ENCODE assay signal across 8 mouse cellular contexts in genomic region chr19:46356701-46357138, GRCm38 (mm10). TPM values are rescaled to one million over a fixed set of nuclear protein-coding genes. Genes with fewer than 3 reads are reported as not detected.
DNase-seq lines count a peak whose midpoint lies in the region; ATAC-seq and TF ChIP-seq lines count a peak whose summit lies in the region.

No protein-coding gene starts in this region.

- peak overlapping the region; percentile 88 for H3K9ac ChIP-seq in ES-Bruce4 (ENCODE audit: low read depth, poor library complexity, severe bottlenecking)
- H3K9ac ChIP-seq in forebrain, embryonic 13.5 days = peak overlapping the region; percentile 70
- peak overlapping the region; percentile 66 for H3K9ac ChIP-seq in liver, postnatal 0 days (replicated peaks)
- H3K9ac ChIP-seq in neural tube, embryonic 14.5 days (replicated peaks; ENCODE audit: low read depth, low read length) = peak overlapping the region; percentile 63

- no peaks in the 10 kb centered on the region for H3K9me3 ChIP-seq in ES-Bruce4 (replicated peaks; ENCODE audit: control insufficient read depth, insufficient read depth, low read length, poor library complexity, severe bottlenecking)
- no peaks in the 10 kb centered on the region for H3K9me3 ChIP-seq in forebrain, embryonic 13.5 days (replicated peaks)
- H3K9me3 ChIP-seq in liver, postnatal 0 days (ENCODE audit: low read length) = no peaks in the 10 kb centered on the region
- H3K9me3 ChIP-seq in neural tube, embryonic 14.5 days (ENCODE audit: control insufficient read depth, low read length) = no peaks in the 10 kb centered on the region

- H3K4me1 ChIP-seq in ES-Bruce4 (ENCODE audit: control insufficient read depth, insufficient read depth, low read length) = no peaks in the 10 kb centered on the region
- H3K4me1 ChIP-seq in forebrain, embryonic 13.5 days = peaks cover 10% of the 10 kb centered on the region; the same call in 1 of the 2 replicates
- peaks cover 21% of the 10 kb centered on the region for H3K4me1 ChIP-seq in liver, postnatal 0 days (ENCODE audit: insufficient read depth)
- H3K4me1 ChIP-seq in neural tube, embryonic 14.5 days (ENCODE audit: control insufficient read depth, insufficient read depth, low read length) = no peaks in the 10 kb centered on the region; the same call in 1 of the 2 replicates
- no peaks in the 10 kb centered on the region; the same call in 1 of the 2 replicates for H3K4me1 ChIP-seq in testis, adult 2 months (ENCODE audit: control insufficient read depth, insufficient read depth, low read length)

- no peaks in the 10 kb centered on the region; the same call in 1 of the 2 replicates for H3K36me3 ChIP-seq in ES-Bruce4 (ENCODE audit: control insufficient read depth, insufficient read depth, low read length, poor library complexity, severe bottlenecking)
- H3K36me3 ChIP-seq in forebrain, embryonic 13.5 days (ENCODE audit: poor library complexity, severe bottlenecking) = no peaks in the 10 kb centered on the region
- no peaks in the 10 kb centered on the region for H3K36me3 ChIP-seq in liver, postnatal 0 days (replicated peaks; ENCODE audit: insufficient read depth, low read length)
- no peaks in the 10 kb centered on the region for H3K36me3 ChIP-seq in neural tube, embryonic 14.5 days (ENCODE audit: control insufficient read depth, insufficient read depth, low read length)
- no peaks in the 10 kb centered on the region for H3K36me3 ChIP-seq in testis, adult 2 months (ENCODE audit: control insufficient read depth, insufficient read depth, low read length)

- ATAC-seq in cerebellum, adult (ENCODE audit: insufficient number of reproducible peaks, low FRiP score, low TSS enrichment) = peak; percentile 91
- peak; percentile 95 for ATAC-seq in forebrain, embryonic 13.5 days
- ATAC-seq in liver, postnatal 0 days = peak; percentile 95
- ATAC-seq in neural tube, embryonic 14.5 days (ENCODE audit: low read depth) = peak; percentile 93

- intact Hi-C loops in heart, postnatal 14 days (cut with DNase I) = no loop called here

- H3K4me3 ChIP-seq in ES-Bruce4 (ENCODE audit: low read depth, low read length) = peak overlapping the region; percentile 91
- H3K4me3 ChIP-seq in forebrain, embryonic 13.5 days = peak overlapping the region; percentile 49
- peak overlapping the region; percentile 66 for H3K4me3 ChIP-seq in liver, postnatal 0 days (ENCODE audit: low read depth, low read length)
- H3K4me3 ChIP-seq in neural tube, embryonic 14.5 days (ENCODE audit: low read depth, low read length) = peak overlapping the region; percentile 50
- peak overlapping the region; percentile 73 for H3K4me3 ChIP-seq in testis, adult 2 months (ENCODE audit: control insufficient read depth, low read depth, low read length)

- H3K27ac ChIP-seq in ES-Bruce4 (ENCODE audit: insufficient read depth, low read length) = peak overlapping the region; percentile 88
- no peak overlapping the region for H3K27ac ChIP-seq in forebrain, embryonic 13.5 days
- peak overlapping the region; percentile 24 for H3K27ac ChIP-seq in liver, postnatal 0 days (ENCODE audit: low read depth)
- H3K27ac ChIP-seq in neural tube, embryonic 14.5 days (ENCODE audit: low read depth, low read length) = no peak overlapping the region
- no peak overlapping the region for H3K27ac ChIP-seq in testis, adult 2 months (ENCODE audit: control insufficient read depth, insufficient read depth, low read depth, low read length)

- no peak for TF ChIP-seq CTCF in ES-Bruce4 (IDR thresholded peaks at IDR 0.05; ENCODE audit: low read depth, low read length)
- no peak for TF ChIP-seq CTCF in liver, postnatal 0 days (IDR thresholded peaks at IDR 0.05; ENCODE audit: low read depth)
- no peak for TF ChIP-seq CTCF in testis, adult 2 months (IDR thresholded peaks at IDR 0.05; ENCODE audit: control insufficient read depth, insufficient read depth, insufficient replicate concordance, low read depth, low read length)

- TF ChIP-seq POLR2A in ES-Bruce4 (IDR thresholded peaks at IDR 0.05; ENCODE audit: insufficient read depth, low read length) = peak; percentile 50
- no peak; the same call in 1 of the 2 replicates for TF ChIP-seq POLR2A in testis, adult 2 months (IDR thresholded peaks at IDR 0.05; ENCODE audit: control insufficient read depth, low read depth, low read length)

- H3K27me3 ChIP-seq in ES-Bruce4 (ENCODE audit: control insufficient read depth, insufficient read depth, low read length, poor library complexity, severe bottlenecking) = no peaks in the 10 kb centered on the region
- peaks cover 13% of the 10 kb centered on the region for H3K27me3 ChIP-seq in forebrain, embryonic 13.5 days
- no peaks in the 10 kb centered on the region for H3K27me3 ChIP-seq in liver, postnatal 0 days (ENCODE audit: insufficient read depth, low read length)
- no peaks in the 10 kb centered on the region for H3K27me3 ChIP-seq in neural tube, embryonic 14.5 days (ENCODE audit: control insufficient read depth, insufficient read depth, low read length)
- no peaks in the 10 kb centered on the region for H3K27me3 ChIP-seq in testis, adult 2 months (ENCODE audit: control insufficient read depth, insufficient read depth, low read length)

- peak overlapping the region; percentile 72 for H3K4me2 ChIP-seq in forebrain, embryonic 13.5 days
- H3K4me2 ChIP-seq in liver, postnatal 0 days (ENCODE audit: low read depth, low read length) = peak overlapping the region; percentile 97
- peak overlapping the region; percentile 79 for H3K4me2 ChIP-seq in neural tube, embryonic 14.5 days (ENCODE audit: low read depth, low read length)

- WGBS in forebrain, embryonic 13.5 days = under 1% methylated on average over 29 of the region's 29 CpGs
- under 1% methylated on average over 29 of the region's 29 CpGs for WGBS in liver, postnatal 0 days (ENCODE audit: insufficient replicate concordance)
- whole genome bisulfite sequencing in neural tube, embryonic 14.5 days = under 1% methylated on average over 29 of the region's 29 CpGs

- DNase-seq in heart, postnatal 14 days = peak; percentile 82 to 89
- peak; percentile 90 for DNase-seq in layer of hippocampus, adult 11-12 months (ENCODE audit: low spot score)
- peak; percentile 88 for DNase-seq in liver, postnatal 0 days

- peak; percentile 62; the same call in 1 of the 2 replicates for TF ChIP-seq EP300 in ES-Bruce4 (IDR thresholded peaks at IDR 0.05; ENCODE audit: insufficient read depth, low read depth, low read length)
- TF ChIP-seq EP300 in liver, postnatal 0 days (IDR thresholded peaks at IDR 0.05; ENCODE audit: low read depth) = no peak

RNA-seq across cellular contexts. Expression of gene 2310034G01Rik, which starts 6.6 kb away (rescaled TPM):
- polyA plus RNA-seq in ES-Bruce4 (2011; ENCODE audit: insufficient read depth, insufficient read length, low read depth, missing spikeins) = 0.43 TPM in 1 of 2 replicates, not detected in the other
- polyA plus RNA-seq in forebrain, embryonic 13.5 days (2015; fragmentation: Nextera tagmentation; extraction: Ambion mirVana) = 1.7 and 2.2 TPM in 2 replicates
- under 1 TPM; 0.22 to 0.48 TPM for total RNA-seq in heart, postnatal 14 days (2021)
- polyA plus RNA-seq in liver, postnatal 0 days (2015; fragmentation: Nextera tagmentation; extraction: Ambion mirVana) = 0.75 and 1.0 TPM in 2 replicates
- polyA plus RNA-seq in neural tube, embryonic 14.5 days (2014; fragmentation: Nextera tagmentation; extraction: Ambion mirVana) = 2.0 and 3.9 TPM in 2 replicates
- 0.49 and 0.88 TPM in 2 replicates for polyA plus RNA-seq in testis, adult 2 months (2012; rRNA removed)

RNA-seq across cellular contexts. Expression of gene Mfsd13a, which starts 15.8 kb away (rescaled TPM):
- 47.5 and 51.2 TPM in 2 replicates for polyA plus RNA-seq in ES-Bruce4 (2011; ENCODE audit: insufficient read depth, insufficient read length, low read depth, missing spikeins)
- 7.6 and 7.8 TPM in 2 replicates for polyA plus RNA-seq in forebrain, embryonic 13.5 days (2015; fragmentation: Nextera tagmentation; extraction: Ambion mirVana)
- total RNA-seq in heart, postnatal 14 days (2021) = 1 to 10 TPM; 2.9 to 3.6 TPM
- polyA plus RNA-seq in liver, postnatal 0 days (2015; fragmentation: Nextera tagmentation; extraction: Ambion mirVana) = 3.4 and 3.9 TPM in 2 replicates
- 10.7 and 12.7 TPM in 2 replicates for polyA plus RNA-seq in neural tube, embryonic 14.5 days (2014; fragmentation: Nextera tagmentation; extraction: Ambion mirVana)
- polyA plus RNA-seq in testis, adult 2 months (2012; rRNA removed) = 20.0 and 24.3 TPM in 2 replicates

RNA-seq across cellular contexts. Expression of gene Cuedc2, which starts 18.2 kb away (rescaled TPM):
- polyA plus RNA-seq in ES-Bruce4 (2011; ENCODE audit: insufficient read depth, insufficient read length, low read depth, missing spikeins) = 65.5 and 78.3 TPM in 2 replicates
- 304 and 309 TPM in 2 replicates for polyA plus RNA-seq in forebrain, embryonic 13.5 days (2015; fragmentation: Nextera tagmentation; extraction: Ambion mirVana)
- total RNA-seq in heart, postnatal 14 days (2021) = 10 to 100 TPM; 88.0 to 89.6 TPM
- polyA plus RNA-seq in liver, postnatal 0 days (2015; fragmentation: Nextera tagmentation; extraction: Ambion mirVana) = 52.4 and 53.8 TPM in 2 replicates
- 346 and 359 TPM in 2 replicates for polyA plus RNA-seq in neural tube, embryonic 14.5 days (2014; fragmentation: Nextera tagmentation; extraction: Ambion mirVana)
- polyA plus RNA-seq in testis, adult 2 months (2012; rRNA removed) = 24.5 and 28.4 TPM in 2 replicates

RNA-seq across cellular contexts. Expression of gene Fbxl15, which starts 28.7 kb away (rescaled TPM):
- 1.1 TPM in 2 replicates for polyA plus RNA-seq in ES-Bruce4 (2011; ENCODE audit: insufficient read depth, insufficient read length, low read depth, missing spikeins)
- polyA plus RNA-seq in forebrain, embryonic 13.5 days (2015; fragmentation: Nextera tagmentation; extraction: Ambion mirVana) = 30.8 and 32.8 TPM in 2 replicates
- 1 to 10 TPM; 5.5 to 6.9 TPM for total RNA-seq in heart, postnatal 14 days (2021)
- 8.6 and 8.8 TPM in 2 replicates for polyA plus RNA-seq in liver, postnatal 0 days (2015; fragmentation: Nextera tagmentation; extraction: Ambion mirVana)
- 42.5 and 53.1 TPM in 2 replicates for polyA plus RNA-seq in neural tube, embryonic 14.5 days (2014; fragmentation: Nextera tagmentation; extraction: Ambion mirVana)
- polyA plus RNA-seq in testis, adult 2 months (2012; rRNA removed) = 21.5 and 23.5 TPM in 2 replicates

RNA-seq across cellular contexts. Expression of gene Psd, which starts 29.8 kb away (rescaled TPM):
- 1.4 and 2.0 TPM in 2 replicates for polyA plus RNA-seq in ES-Bruce4 (2011; ENCODE audit: insufficient read depth, insufficient read length, low read depth, missing spikeins)
- 31.0 and 34.8 TPM in 2 replicates for polyA plus RNA-seq in forebrain, embryonic 13.5 days (2015; fragmentation: Nextera tagmentation; extraction: Ambion mirVana)
- 1 to 10 TPM; 1.7 to 1.9 TPM for total RNA-seq in heart, postnatal 14 days (2021)
- 1.9 and 2.0 TPM in 2 replicates for polyA plus RNA-seq in liver, postnatal 0 days (2015; fragmentation: Nextera tagmentation; extraction: Ambion mirVana)
- 85.8 and 127 TPM in 2 replicates for polyA plus RNA-seq in neural tube, embryonic 14.5 days (2014; fragmentation: Nextera tagmentation; extraction: Ambion mirVana)
- 53.7 and 65.2 TPM in 2 replicates for polyA plus RNA-seq in testis, adult 2 months (2012; rRNA removed)

Comparison
In these comparisons a context has a peak if more than half of its experiments do, and no peak if none do; other contexts are left out.
1. H3K27ac ChIP-seq: peak in ES-Bruce4 (single experiment) and liver, postnatal 0 days (single experiment); none in forebrain, embryonic 13.5 days (single experiment), neural tube, embryonic 14.5 days (single experiment) and testis, adult 2 months (single experiment).
2. Peak in every context shown above with its lines, with median percentiles within 50 percentile points of each other: H3K4me3 ChIP-seq, H3K9ac ChIP-seq, ATAC-seq, H3K4me2 ChIP-seq and DNase-seq.